Mouse (Mus musculus) midbrain, embryonic 12.5 days (tissue): Measurements from ENCODE around the gene Lgr4. TPM values are rescaled to one million over a fixed set of nuclear protein-coding genes. Genes with fewer than 3 reads are reported as not detected.

Experiments
- ATAC-seq: fragments of 200-750 bp; cut with Nextera tagmentation; 2 replicates; pipeline ENCODE4 v1.8.0; 2017; ENCODE audit warnings: low read depth, moderate TSS enrichment, moderate library complexity; ENCODE audit not compliant: low FRiP score
- H3K27ac ChIP-seq: fragments of 300-500 bp; sonication (generic); replicated peaks from 2 replicates; pipeline ENCODE4 v1.5.1; 2016; ENCODE audit warnings: mild to moderate bottlenecking
- H3K27me3 ChIP-seq: fragments of 300-500 bp; sonication (generic); 2 replicates; pipeline ENCODE4 v1.6.1; 2016; ENCODE audit warnings: mild to moderate bottlenecking
- H3K36me3 ChIP-seq: fragments of 300-500 bp; sonication (generic); 2 replicates; pipeline ENCODE4 v1.6.1; 2016
- H3K4me1 ChIP-seq: fragments of 300-500 bp; sonication (generic); 2 replicates; pipeline ENCODE4 v1.6.1; 2016
- H3K4me2 ChIP-seq: fragments of 300-500 bp; sonication (generic); replicated peaks from 2 replicates; pipeline ENCODE4 v1.6.1; 2016; ENCODE audit warnings: mild to moderate bottlenecking, moderate library complexity
- H3K4me3 ChIP-seq: fragments of 300-500 bp; sonication (generic); 2 replicates; pipeline ENCODE4 v1.5.1; 2016; ENCODE audit warnings: mild to moderate bottlenecking
- H3K9ac ChIP-seq: fragments of 300-500 bp; sonication (generic); replicated peaks from 2 replicates; pipeline ENCODE4 v1.6.1; 2016; ENCODE audit warnings: mild to moderate bottlenecking, moderate library complexity
- H3K9me3 ChIP-seq: fragments of 300-500 bp; sonication (generic); 2 replicates; pipeline ENCODE4 v1.6.1; 2016; ENCODE audit warnings: mild to moderate bottlenecking
- WGBS: fragments of 180-500 bp; shearing (Covaris S2); methylation state at CpG from one replicate; pipeline ENCODE4 v1.1.7; 2016; 5-methylcytosine and 5-hydroxymethylcytosine counted together
- polyA plus RNA-seq: library from polyadenylated mRNA; unstranded; fragments of >200 nt; fragmentation: Nextera tagmentation; extraction: Ambion mirVana; gene quantifications from 2 replicates; pipeline ENCODE4 v1.2.1, GENCODE M21; 2016

Gene Lgr4
- polyA plus RNA-seq, 1 experiment from 2014 or later = 16.8 TPM

GRCm38 (mm10) chr2:109923031-109923430 is 5.6 kb downstream of the Lgr4 start:
- H3K36me3 ChIP-seq = 0 out of 2 replicates have a peak, but pooled peaks cover 5% of the 10 kb centered on the region
- H3K9me3 ChIP-seq = no peaks in the 10 kb centered on the region
- peaks cover 22% of the 10 kb centered on the region for H3K4me1 ChIP-seq
- no peak overlapping the region for H3K4me3 ChIP-seq
- no peak overlapping the region for H3K27ac ChIP-seq
- 67% methylated on average over 3 of the region's 3 CpGs for WGBS
- no peak overlapping the region for H3K4me2 ChIP-seq
- H3K9ac ChIP-seq = no peak overlapping the region
- no peaks in the 10 kb centered on the region for H3K27me3 ChIP-seq
- no peak for ATAC-seq

DNA sequence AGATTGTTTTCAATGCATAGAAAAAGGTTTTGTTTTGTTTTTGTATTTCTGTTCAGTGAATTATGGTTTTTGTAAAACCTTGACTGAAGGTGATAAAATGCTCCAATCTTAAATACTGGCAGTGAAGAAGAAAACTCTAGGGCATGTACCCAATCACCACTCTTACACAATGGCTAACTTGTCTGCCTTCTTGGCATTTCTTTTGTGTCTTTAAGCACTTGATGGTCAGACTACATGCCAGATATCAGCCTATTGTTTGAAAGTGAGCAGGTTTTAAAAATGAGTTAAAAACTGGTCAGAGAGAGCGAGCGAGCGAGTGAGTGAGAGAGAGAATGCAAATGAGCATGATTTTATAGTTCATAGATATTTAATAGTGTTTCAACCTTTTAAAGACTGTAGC is 6.5 kb downstream of the Lgr4 start:
- ATAC-seq = no peak
- H3K4me1 ChIP-seq = peaks cover 14% of the 10 kb centered on the region

DNA sequence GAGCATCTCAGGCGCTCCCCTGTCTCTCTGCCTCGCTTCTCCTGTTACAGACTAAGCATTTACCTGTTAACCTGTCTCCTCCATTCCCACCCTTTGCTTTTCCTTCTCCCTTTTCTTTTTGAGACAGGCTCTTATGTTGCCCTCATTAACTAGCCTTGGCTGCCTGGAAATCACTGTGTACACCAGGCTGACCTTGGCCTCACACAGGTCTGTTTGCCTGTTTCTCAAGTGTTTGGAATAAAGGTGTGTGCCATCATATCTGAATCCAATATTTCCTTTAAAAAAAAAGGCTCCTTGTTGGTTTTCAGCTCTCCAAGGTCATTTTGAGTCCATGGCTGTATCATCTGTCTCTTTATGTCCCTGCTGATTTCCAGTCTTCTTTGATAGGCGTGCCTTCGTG is 9.5 kb downstream of the Lgr4 start:
- Histone ChIP-seq H3K9me3 (no peaks in the 10 kb centered on the region), H3K27me3 (no peaks in the 10 kb centered on the region), H3K4me2 (no peak overlapping the region), H3K36me3 (0 out of 2 replicates have a peak, but pooled peaks cover 5% of the 10 kb centered on the region), H3K4me3 (no peak overlapping the region), H3K27ac (no peak overlapping the region), H3K9ac (no peak overlapping the region), H3K4me1 (peaks cover 6% of the 10 kb centered on the region; the same call in 1 of the 2 replicates)
- ATAC-seq = no peak
- 99% methylated on average over 4 of the region's 4 CpGs for WGBS

More for the DNA sequence above, 6.5 kb downstream of the Lgr4 start:
- no peaks in the 10 kb centered on the region for H3K9me3 ChIP-seq
- 72% methylated on average over 3 of the region's 3 CpGs for WGBS
- H3K4me3 ChIP-seq = no peak overlapping the region
- no peak overlapping the region for H3K27ac ChIP-seq
- H3K27me3 ChIP-seq = no peaks in the 10 kb centered on the region
- H3K9ac ChIP-seq = no peak overlapping the region
- H3K36me3 ChIP-seq = 0 out of 2 replicates have a peak, but pooled peaks cover 5% of the 10 kb centered on the region
- H3K4me2 ChIP-seq = no peak overlapping the region

GRCm38 (mm10) chr2:109927446-109927845 is 10.0 kb downstream of the Lgr4 start:
- H3K27me3 ChIP-seq = no peaks in the 10 kb centered on the region
- H3K4me3 ChIP-seq = no peak overlapping the region
- H3K4me1 ChIP-seq = peaks cover 6% of the 10 kb centered on the region; the same call in 1 of the 2 replicates
- H3K27ac ChIP-seq = no peak overlapping the region
- no peak for ATAC-seq
- no peaks in the 10 kb centered on the region for H3K9me3 ChIP-seq
- H3K4me2 ChIP-seq = no peak overlapping the region
- 89% methylated on average over 7 of the region's 7 CpGs for WGBS
- H3K9ac ChIP-seq = no peak overlapping the region
- 0 out of 2 replicates have a peak, but pooled peaks cover 5% of the 10 kb centered on the region for H3K36me3 ChIP-seq

DNA sequence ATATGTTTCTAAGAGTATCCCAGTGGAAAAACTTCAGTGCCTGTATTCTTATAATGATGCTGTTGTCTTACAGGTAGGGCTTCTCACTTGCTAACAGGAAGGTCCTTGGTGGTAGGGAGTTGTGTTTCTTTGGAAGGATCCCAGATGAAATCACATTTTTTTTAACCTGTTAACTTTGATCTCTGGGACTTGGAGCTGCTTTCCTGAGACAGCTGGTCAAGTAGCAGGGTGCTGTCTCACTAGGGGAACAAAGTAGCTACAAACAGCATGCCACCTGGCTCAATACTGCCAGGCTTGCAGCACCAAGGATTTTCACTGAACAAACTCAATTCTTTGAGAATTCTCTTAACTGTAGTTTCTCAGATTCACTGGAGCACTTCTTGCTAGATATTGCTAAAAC is 10.4 kb downstream of the Lgr4 start:
- H3K9me3 ChIP-seq = no peaks in the 10 kb centered on the region
- ATAC-seq = no peak

DNA sequence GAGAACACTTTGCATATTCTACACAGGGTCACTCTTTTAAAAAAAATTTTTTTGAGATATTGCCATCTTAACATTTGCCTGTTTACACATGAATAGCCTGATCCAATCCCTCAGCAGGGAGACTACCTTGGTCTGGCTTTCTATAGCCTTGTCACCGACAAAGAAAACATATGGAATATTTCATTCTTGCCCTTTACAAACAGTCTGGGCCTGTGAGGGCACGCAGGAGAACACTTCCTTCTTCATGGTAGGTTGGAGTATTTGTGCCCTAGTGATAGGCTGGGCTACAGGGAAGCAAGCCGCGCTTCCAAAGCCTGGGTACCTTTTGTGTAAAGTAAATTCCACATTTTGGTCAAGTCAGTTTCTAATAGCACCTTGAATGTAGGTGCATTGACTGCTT is 11.3 kb downstream of the Lgr4 start:
- no peak overlapping the region for H3K4me3 ChIP-seq
- H3K36me3 ChIP-seq = 0 out of 2 replicates have a peak, but pooled peaks cover 5% of the 10 kb centered on the region
- ATAC-seq = no peak
- H3K9ac ChIP-seq = no peak overlapping the region
- peaks cover 10% of the 10 kb centered on the region for H3K27me3 ChIP-seq
- H3K4me1 ChIP-seq = peaks cover 6% of the 10 kb centered on the region; the same call in 1 of the 2 replicates
- 80% methylated on average over 4 of the region's 4 CpGs for WGBS
- no peaks in the 10 kb centered on the region for H3K9me3 ChIP-seq
- H3K4me2 ChIP-seq = no peak overlapping the region
- no peak overlapping the region for H3K27ac ChIP-seq

More for the DNA sequence above, 10.4 kb downstream of the Lgr4 start:
- Histone ChIP-seq H3K27me3 (peaks cover under 1% of the 10 kb centered on the region; the same call in 1 of the 2 replicates), H3K27ac (no peak overlapping the region), H3K4me3 (no peak overlapping the region), H3K4me2 (no peak overlapping the region), H3K9ac (no peak overlapping the region), H3K4me1 (peaks cover 6% of the 10 kb centered on the region; the same call in 1 of the 2 replicates), H3K36me3 (0 out of 2 replicates have a peak, but pooled peaks cover 5% of the 10 kb centered on the region)

DNA sequence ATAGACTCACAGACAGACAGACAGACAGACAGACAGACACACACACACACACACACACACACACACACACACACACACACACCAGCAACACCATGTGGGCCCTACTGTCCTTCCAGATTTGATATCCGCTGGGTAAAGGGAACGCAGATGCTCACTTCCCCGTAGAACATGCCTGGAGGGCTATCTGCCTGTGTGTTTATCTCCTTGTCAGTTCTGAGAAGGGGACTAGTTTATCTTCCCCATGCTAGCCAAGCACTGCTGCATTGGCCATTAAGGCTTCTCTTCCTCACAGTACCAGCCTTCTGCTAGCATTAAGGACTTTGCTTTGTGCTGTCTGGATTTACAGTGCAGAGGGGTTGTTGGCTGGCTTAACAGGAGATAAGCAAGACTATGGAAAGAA is 11.8 kb downstream of the Lgr4 start:
- Histone ChIP-seq H3K9me3 (no peaks in the 10 kb centered on the region), H3K9ac (no peak overlapping the region), H3K36me3 (0 out of 2 replicates have a peak, but pooled peaks cover 5% of the 10 kb centered on the region), H3K27me3 (peaks cover 13% of the 10 kb centered on the region), H3K27ac (no peak overlapping the region), H3K4me1 (0 out of 2 replicates have a peak, but pooled peaks cover 6% of the 10 kb centered on the region), H3K4me2 (no peak overlapping the region), H3K4me3 (no peak overlapping the region)
- no peak for ATAC-seq
- WGBS = 84% methylated on average over 3 of the region's 3 CpGs

- 0 out of 2 replicates have a peak, but pooled peaks cover 5% of the 10 kb centered on the region for H3K36me3 ChIP-seq
- H3K4me3 ChIP-seq = no peak overlapping the region
- no peak overlapping the region for H3K9ac ChIP-seq
- no peak overlapping the region for H3K4me2 ChIP-seq
- WGBS = 91% methylated on average over 5 of the region's 5 CpGs
- H3K27me3 ChIP-seq = peaks cover 18% of the 10 kb centered on the region
- no peaks in the 10 kb centered on the region for H3K9me3 ChIP-seq
- ATAC-seq = no peak
- H3K27ac ChIP-seq = no peak overlapping the region
- 0 out of 2 replicates have a peak, but pooled peaks cover 6% of the 10 kb centered on the region for H3K4me1 ChIP-seq
Observed at GRCm38 (mm10) chr2:109930366-109930765, 12.9 kb downstream of the Lgr4 start.

DNA sequence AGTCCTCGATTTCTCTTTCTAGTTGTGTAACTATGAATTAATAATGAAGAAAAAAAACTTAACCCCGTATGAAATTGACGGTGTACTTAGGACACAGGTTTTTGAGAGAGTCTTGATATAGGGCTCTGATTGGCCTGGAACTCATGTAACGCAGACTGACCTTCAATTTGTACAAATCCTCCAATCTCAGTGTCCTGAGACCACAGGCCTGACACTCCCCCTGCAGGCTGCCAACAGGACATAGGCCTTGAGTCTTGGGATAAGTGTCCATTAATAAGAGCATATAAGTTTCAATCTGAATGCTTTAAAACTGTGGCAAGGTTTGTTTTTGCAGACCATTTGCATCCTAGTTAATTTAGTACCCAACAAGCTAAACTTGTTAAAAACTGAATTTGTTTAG is 13.3 kb downstream of the Lgr4 start:
- peaks cover 19% of the 10 kb centered on the region for H3K27me3 ChIP-seq
- no peak overlapping the region for H3K9ac ChIP-seq
- no peak overlapping the region for H3K4me2 ChIP-seq
- 0 out of 2 replicates have a peak, but pooled peaks cover 2% of the 10 kb centered on the region for H3K36me3 ChIP-seq
- no peak overlapping the region for H3K4me3 ChIP-seq
- peaks cover 8% of the 10 kb centered on the region; the same call in 1 of the 2 replicates for H3K4me1 ChIP-seq
- ATAC-seq = no peak
- 93% methylated on average over 4 of the region's 4 CpGs for WGBS
- H3K9me3 ChIP-seq = no peaks in the 10 kb centered on the region
- no peak overlapping the region for H3K27ac ChIP-seq

DNA sequence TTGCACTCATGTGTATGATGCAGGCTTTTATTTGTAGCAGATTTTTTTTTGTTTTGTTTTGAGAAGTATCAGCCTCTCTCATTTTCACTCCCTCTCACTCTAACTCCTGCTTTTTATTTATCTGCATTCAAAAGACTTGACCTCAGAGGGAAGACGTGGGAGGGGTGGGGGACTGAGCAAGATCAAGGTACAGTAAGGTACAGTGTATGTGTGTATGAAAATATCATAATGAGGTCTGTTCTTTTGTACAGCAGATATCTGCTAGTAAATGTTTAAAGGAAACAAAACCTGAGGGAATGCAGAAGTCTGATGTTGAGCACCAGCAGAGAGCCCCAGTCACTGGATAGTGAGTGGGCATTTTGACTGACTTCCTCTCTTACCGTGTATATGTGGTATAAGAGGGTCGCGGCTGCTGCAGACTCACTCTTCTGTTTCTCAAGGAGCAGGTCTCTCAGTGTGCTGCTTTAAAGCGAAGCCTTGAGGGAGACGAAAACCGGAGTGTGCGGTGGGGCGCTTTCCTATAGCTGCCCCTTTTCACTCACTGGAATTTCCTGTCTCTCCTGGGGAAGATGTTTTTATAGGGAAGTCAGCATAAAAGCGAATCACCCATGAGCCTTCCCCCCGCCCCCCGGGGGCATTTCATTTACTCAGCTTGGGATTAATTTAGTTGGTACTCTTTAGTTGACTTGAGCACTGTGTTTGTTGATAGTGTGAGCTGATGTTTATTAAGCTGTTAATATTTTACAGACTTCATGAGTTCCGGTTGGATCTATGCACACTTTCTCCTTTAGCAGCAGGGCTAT is 14.7 kb downstream of the Lgr4 start:
- no peak overlapping the region for H3K27ac ChIP-seq
- no peak overlapping the region for H3K4me2 ChIP-seq
- no peak for ATAC-seq
- H3K4me3 ChIP-seq = no peak overlapping the region
- no peaks in the 10 kb centered on the region for H3K9me3 ChIP-seq
- 65% methylated on average over 13 of the region's 13 CpGs for WGBS
- H3K9ac ChIP-seq = no peak overlapping the region
- peaks cover 15% of the 10 kb centered on the region for H3K4me1 ChIP-seq
- no peaks in the 10 kb centered on the region for H3K36me3 ChIP-seq
- H3K27me3 ChIP-seq = peaks cover 24% of the 10 kb centered on the region

- WGBS = 95% methylated on average over 3 of the region's 3 CpGs
- Histone ChIP-seq H3K9ac (no peak overlapping the region), H3K27ac (no peak overlapping the region), H3K4me1 (peaks cover 15% of the 10 kb centered on the region), H3K9me3 (no peaks in the 10 kb centered on the region), H3K4me3 (no peak overlapping the region), H3K27me3 (peaks cover 24% of the 10 kb centered on the region), H3K36me3 (no peaks in the 10 kb centered on the region), H3K4me2 (no peak overlapping the region)
- no peak for ATAC-seq
Observed at GRCm38 (mm10) chr2:109933151-109933550, 15.7 kb downstream of the Lgr4 start.

DNA sequence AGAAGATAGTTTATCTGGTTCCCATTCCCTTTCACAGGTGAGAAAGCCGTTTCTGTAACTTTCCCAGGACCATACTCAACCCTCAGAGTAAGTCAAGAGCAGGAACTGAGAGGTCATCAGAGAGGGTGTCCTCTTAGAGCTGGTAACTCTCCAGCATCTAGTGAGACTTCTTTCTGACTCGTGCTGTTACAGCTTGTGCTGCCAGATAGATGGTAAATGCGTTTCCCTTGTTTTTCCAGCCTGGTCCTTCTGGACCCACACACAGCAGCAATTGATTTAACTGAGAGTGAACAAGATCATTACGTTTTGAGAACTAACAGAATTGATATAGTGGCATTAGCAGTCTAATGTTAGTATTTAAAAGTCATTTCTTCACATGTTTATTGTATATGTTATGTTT is 16.6 kb downstream of the Lgr4 start:
- Histone ChIP-seq H3K27ac (no peak overlapping the region), H3K36me3 (no peaks in the 10 kb centered on the region), H3K4me2 (no peak overlapping the region), H3K4me3 (no peak overlapping the region), H3K4me1 (peaks cover 12% of the 10 kb centered on the region), H3K27me3 (peaks cover 24% of the 10 kb centered on the region), H3K9me3 (no peaks in the 10 kb centered on the region), H3K9ac (no peak overlapping the region)
- 85% methylated on average over 4 of the region's 4 CpGs for WGBS
- ATAC-seq = no peak
